Mouse (Mus musculus) CH12.LX (cell line): ENCODE measurements around the gene Gm20388. TPM values are rescaled to one million over a fixed set of nuclear protein-coding genes. Genes with fewer than 3 reads are reported as not detected.

ENCODE experiments used
- DNase-seq: peaks from one replicate; pipeline ENCODE4 v3.0.0-alpha.2; 2013; ENCODE audit errors: extremely low read depth
- H3K27ac ChIP-seq: 2 replicates; pipeline ENCODE4 v1.5.1; 2012; ENCODE audit warnings: low read depth, mild to moderate bottlenecking, control low read depth, moderate library complexity; ENCODE audit not compliant: insufficient read depth
- H3K27me3 ChIP-seq: replicated peaks from 2 replicates; pipeline ENCODE3; 2012; ENCODE audit warnings: inconsistent platforms
- H3K36me3 ChIP-seq, 2 experiments: replicated peaks in 1 of 2; 2 replicates each; pipeline versions ENCODE3 to v1.6.1; 2012; ENCODE audit warnings: inconsistent platforms in 1 of 2, low read length in 1 of 2, mild to moderate bottlenecking in 1 of 2, mixed read lengths in 1 of 2, moderate library complexity in 1 of 2; ENCODE audit not compliant: control insufficient read depth in 1 of 2, insufficient read depth in 1 of 2
- H3K4me1 ChIP-seq, 2 experiments: 2 replicates each; pipeline ENCODE4 v1.6.1; 2012; ENCODE audit warnings: inconsistent platforms in 1 of 2, moderate library complexity in 1 of 2; ENCODE audit not compliant: insufficient read depth in 2 of 2, control insufficient read depth in 1 of 2
- H3K4me2 ChIP-seq: 2 replicates; pipeline ENCODE4 v1.6.1; 2012; ENCODE audit warnings: low read depth, mild to moderate bottlenecking, control low read depth; ENCODE audit not compliant: poor library complexity, insufficient read depth, severe bottlenecking
- H3K4me3 ChIP-seq, 3 experiments: fragments of 150-350 bp in 1 of 3; sonication (generic) in 1 of 3; replicated peaks in 1 of 3; 2 replicates each; pipeline versions ENCODE3 to v1.5.1; 2011 to 2012; ENCODE audit warnings: low read depth in 2 of 3, low read length in 2 of 3, mild to moderate bottlenecking in 2 of 3, moderate library complexity in 2 of 3, control low read depth in 1 of 3, improper control_type of control experiment in 1 of 3, inconsistent platforms in 1 of 3, mixed read lengths in 1 of 3; ENCODE audit not compliant: poor library complexity in 1 of 3
- H3K79me2 ChIP-seq: replicated peaks from 2 replicates; pipeline ENCODE4 v1.6.1; 2012; ENCODE audit warnings: mild to moderate bottlenecking, moderate library complexity; ENCODE audit not compliant: control insufficient read depth, poor library complexity, insufficient read depth, severe bottlenecking; ENCODE audit errors: extremely low read depth
- H3K9ac ChIP-seq: 2 replicates; pipeline ENCODE4 v1.6.1; 2012; ENCODE audit warnings: low read depth, mild to moderate bottlenecking, control low read depth, moderate library complexity; ENCODE audit not compliant: insufficient read depth
- H3K9me3 ChIP-seq: replicated peaks from 2 replicates; pipeline ENCODE3; 2012; ENCODE audit warnings: low read length, inconsistent platforms, mixed read lengths
- BHLHE40 ChIP-seq: IDR thresholded peaks from 2 replicates; pipeline ENCODE4 v1.6.1; 2011; ENCODE audit warnings: mild to moderate bottlenecking, low read depth, low read length, improper control_type of control experiment
- CHD2 ChIP-seq: IDR thresholded peaks from 2 replicates; pipeline ENCODE4 v1.6.1; 2011; ENCODE audit warnings: low read length, improper control_type of control experiment
- CTCF ChIP-seq, 2 experiments: IDR thresholded peaks in 1 of 2; conservative IDR thresholded peaks in 1 of 2; 2 replicates each; pipeline ENCODE4 v1.5.1; 2011 to 2012; ENCODE audit warnings: low read depth in 2 of 2, low read length in 2 of 2, improper control_type of control experiment in 1 of 2, inconsistent platforms in 1 of 2, mild to moderate bottlenecking in 1 of 2, moderate library complexity in 1 of 2
- E2F4 ChIP-seq: IDR thresholded peaks from 2 replicates; pipeline ENCODE4 v1.6.1; 2011; ENCODE audit warnings: low read depth, low read length, improper control_type of control experiment; ENCODE audit not compliant: insufficient replicate concordance
- ELF1 ChIP-seq: IDR thresholded peaks from 2 replicates; pipeline ENCODE4 v1.6.1; 2014; ENCODE audit warnings: low read depth, mild to moderate bottlenecking, inconsistent platforms, low read length, improper control_type of control experiment
- GABPA ChIP-seq: IDR thresholded peaks from 2 replicates; pipeline ENCODE4 v1.6.1; 2012; ENCODE audit warnings: low read depth, low read length, improper control_type of control experiment, inconsistent platforms; ENCODE audit not compliant: insufficient replicate concordance
- HCFC1 ChIP-seq: IDR thresholded peaks from 2 replicates; pipeline ENCODE4 v1.6.1; 2012; ENCODE audit warnings: low read depth, mild to moderate bottlenecking, inconsistent platforms, low read length, improper control_type of control experiment
- IRF4 ChIP-seq: IDR thresholded peaks from 2 replicates; pipeline ENCODE4 v1.6.1; 2014; ENCODE audit warnings: low read depth, mild to moderate bottlenecking, inconsistent platforms, low read length, improper control_type of control experiment
- JUN ChIP-seq: IDR thresholded peaks from 2 replicates; pipeline ENCODE4 v1.6.1; 2011; ENCODE audit warnings: low read depth, mild to moderate bottlenecking, low read length, improper control_type of control experiment, moderate library complexity; ENCODE audit not compliant: insufficient read depth
- JUND ChIP-seq: conservative IDR thresholded peaks from 2 replicates; pipeline ENCODE4 v1.6.1; 2011; ENCODE audit warnings: low read depth, low read length, improper control_type of control experiment
- KAT2A ChIP-seq: IDR thresholded peaks from 2 replicates; pipeline ENCODE4 v1.6.1; 2012; ENCODE audit warnings: low read length, improper control_type of control experiment, inconsistent platforms; ENCODE audit not compliant: insufficient replicate concordance
- MAX ChIP-seq: IDR thresholded peaks from 2 replicates; pipeline ENCODE4 v1.6.1; 2011; ENCODE audit warnings: low read length, improper control_type of control experiment
- MAZ ChIP-seq: IDR thresholded peaks from 2 replicates; pipeline ENCODE4 v1.6.1; 2012; ENCODE audit warnings: low read depth, mild to moderate bottlenecking, inconsistent platforms, low read length, improper control_type of control experiment, moderate library complexity
- MYC ChIP-seq: IDR thresholded peaks from 2 replicates; pipeline ENCODE4 v1.6.1; 2011; ENCODE audit warnings: low read depth, mild to moderate bottlenecking, improper control_type of control experiment, low read length
- POLR2A ChIP-seq: IDR thresholded peaks from 2 replicates; pipeline ENCODE4 v1.6.1; 2011; ENCODE audit warnings: low read depth, mild to moderate bottlenecking, improper control_type of control experiment, low read length
- POLR2AphosphoS2 ChIP-seq: IDR thresholded peaks from 2 replicates; pipeline ENCODE4 v1.6.1; 2011; ENCODE audit warnings: low read depth, low read length, improper control_type of control experiment
- RAD21 ChIP-seq: IDR thresholded peaks from 2 replicates; pipeline ENCODE4 v1.6.1; 2011; ENCODE audit warnings: low read depth, mild to moderate bottlenecking, low read length, improper control_type of control experiment, moderate library complexity
- RCOR1 ChIP-seq: conservative IDR thresholded peaks from 2 replicates; pipeline ENCODE4 v1.6.1; 2012; ENCODE audit warnings: low read depth, mild to moderate bottlenecking, inconsistent platforms, low read length, improper control_type of control experiment
- SMC3 ChIP-seq: IDR thresholded peaks from 2 replicates; pipeline ENCODE4 v1.6.1; 2011; ENCODE audit warnings: low read depth, low read length, improper control_type of control experiment
- TCF12 ChIP-seq: IDR thresholded peaks from 2 replicates; pipeline ENCODE4 v1.6.1; 2014; ENCODE audit warnings: low read depth, mild to moderate bottlenecking, inconsistent platforms, low read length, improper control_type of control experiment
- UBTF ChIP-seq: IDR thresholded peaks from 2 replicates; pipeline ENCODE4 v1.6.1; 2012; ENCODE audit warnings: low read depth, mild to moderate bottlenecking, inconsistent platforms, low read length, improper control_type of control experiment, moderate library complexity
- USF1 ChIP-seq: IDR thresholded peaks from 2 replicates; pipeline ENCODE4 v1.6.1; 2014; ENCODE audit warnings: low read depth, mild to moderate bottlenecking, inconsistent platforms, low read length, improper control_type of control experiment
- ZMIZ1 ChIP-seq: IDR thresholded peaks from 2 replicates; pipeline ENCODE4 v1.6.1; 2012; ENCODE audit warnings: low read depth, mild to moderate bottlenecking, inconsistent platforms, low read length, improper control_type of control experiment
- ZNF384 ChIP-seq: IDR thresholded peaks from 2 replicates; pipeline ENCODE4 v1.6.1; 2012; ENCODE audit warnings: low read depth, low read length, improper control_type of control experiment, inconsistent platforms
- dilution Hi-C: fragments of 300-500 bp; cut with MboI; formaldehyde crosslinking; loops from 2 replicates; pipeline ENCODE4 v1.14.3; 2020; ENCODE audit warnings: low sequenced_read_pairs; ENCODE audit not compliant: extremely low pct_unique_long_range_greater_than_20kb, extremely low pct_ligation_motif_present
- in situ Hi-C: fragments of 300-500 bp; cut with MboI; formaldehyde crosslinking; loops from 3 replicates; pipeline ENCODE4 v1.14.3; 2019; ENCODE audit warnings: low sequenced_read_pairs, low pct_ligation_motif_present, low pct_unique_long_range_greater_than_20kb, mixed read lengths
- polyA plus RNA-seq: library from polyadenylated mRNA; unstranded; fragments of >175 nt; gene quantifications from 2 replicates; pipeline ENCODE4 v1.2.1, GENCODE M21; 2012; ENCODE audit warnings: low read depth; ENCODE audit not compliant: insufficient read length
- total RNA-seq, 2 experiments: library from RNA; depleted of rRNA; stranded (reverse); fragments of 300-350 nt in 1 of 2; fragments of >200 nt in 1 of 2; gene quantifications; 2 replicates each; pipeline ENCODE4 v1.2.3; 2012 to 2014

Gm20388 gene
- total and polyA plus RNA-seq, 3 experiments, result 14.8 to 26.3 (median 22.2) TPM

DNA sequence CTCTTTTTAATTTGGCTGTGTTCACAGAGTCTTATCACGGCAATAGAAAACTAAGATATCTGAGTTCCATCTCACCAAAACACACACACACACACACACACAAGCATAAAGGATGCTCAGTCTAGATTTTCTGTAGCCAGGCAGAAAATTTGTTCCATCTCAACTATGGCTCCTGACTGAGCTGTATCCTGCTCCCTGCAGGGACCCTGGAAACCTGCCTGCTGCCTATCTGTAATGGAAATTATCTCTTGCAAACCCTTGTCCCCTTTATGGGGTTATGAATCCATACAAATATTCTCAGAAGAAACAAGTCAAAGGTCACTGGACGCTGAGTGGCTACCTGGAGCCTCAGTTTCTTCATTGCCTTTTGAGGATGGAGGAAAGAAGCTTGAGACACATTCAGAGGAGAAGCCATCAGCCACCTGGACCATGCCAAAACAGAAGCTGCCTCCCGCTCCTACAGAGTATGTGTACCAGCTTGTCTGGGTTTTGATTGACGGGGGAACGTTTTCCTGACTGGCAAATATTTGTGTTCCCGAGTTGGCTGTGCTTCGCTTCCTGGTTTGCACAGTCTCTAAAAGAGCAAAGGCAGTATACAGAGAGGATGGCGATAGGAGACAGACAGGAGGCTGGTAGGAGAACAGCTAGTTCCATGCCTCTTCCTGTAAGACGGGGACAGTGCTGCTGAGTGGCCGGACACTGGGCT, 681.1 kb downstream of the Gm20388 start:
- Histone ChIP-seq H3K79me2 (peaks cover 17% of the 10 kb centered on the region), H3K4me3 (no peak overlapping the region), H3K27ac (no peak overlapping the region), H3K4me1 (peaks cover 3 to 18% of the 10 kb centered on the region in 2 experiments; a peak in 3 of 4 replicates), H3K27me3 (peaks cover 12% of the 10 kb centered on the region), H3K4me2 (no peak overlapping the region), H3K9ac (no peak overlapping the region), H3K36me3 (peaks cover 5 to 10% of the 10 kb centered on the region in 2 experiments), H3K9me3 (peaks cover 6% of the 10 kb centered on the region)
- dilution Hi-C loops (no loop called here), in situ Hi-C loops (no loop called here)
- no peak for DNase-seq
- TF ChIP-seq MAX, result no peak
- no peak for TF ChIP-seq TCF12
- no peak for TF ChIP-seq HCFC1
- TF ChIP-seq E2F4, result no peak
- no peak for TF ChIP-seq USF1
- TF ChIP-seq MAZ, result no peak

DNA sequence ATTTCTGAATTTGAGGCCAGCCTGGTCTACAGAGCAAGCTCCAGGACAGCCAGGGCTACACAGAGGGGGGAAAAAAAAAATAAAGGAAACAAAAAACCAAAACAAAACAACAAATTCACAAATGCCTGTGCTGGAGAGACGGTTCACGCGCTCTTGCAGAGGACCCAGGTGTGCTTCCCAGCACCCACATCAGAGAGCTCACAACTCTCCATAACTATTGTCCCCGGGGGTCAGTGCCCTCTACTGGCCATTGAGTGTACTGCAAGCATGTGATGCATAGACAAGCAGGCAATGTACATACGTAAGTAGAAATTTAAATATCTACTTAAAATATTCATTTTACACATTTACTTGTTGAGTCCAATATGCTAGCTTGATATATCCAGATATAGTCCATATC, 683.9 kb downstream of the Gm20388 start:
- in situ Hi-C loops (no loop called here), dilution Hi-C loops (no loop called here)
- H3K4me2 ChIP-seq, result no peak overlapping the region
- TF ChIP-seq CTCF (conservative IDR thresholded peaks at IDR 0.05 in 1 of 2, IDR thresholded peaks at IDR 0.05 in 1 of 2; ENCODE audit: low read depth in 2 of 2, low read length in 2 of 2) (peak; percentile 39 to 49; a peak in 3 of 4 replicates), ELF1 (no peak)
- H3K27me3 ChIP-seq, result peaks cover 14% of the 10 kb centered on the region
- peaks cover 0 to 10% of the 10 kb centered on the region in 2 experiments; a peak in 2 of 4 replicates for H3K4me1 ChIP-seq
- DNase-seq, result peak; percentile 24
- no peaks in the 10 kb centered on the region for H3K79me2 ChIP-seq
- peaks cover 6% of the 10 kb centered on the region for H3K9me3 ChIP-seq
- no peak overlapping the region for H3K9ac ChIP-seq
- H3K27ac ChIP-seq, result no peak overlapping the region
- H3K36me3 ChIP-seq, result no peaks in the 10 kb centered on the region
- no peak overlapping the region for H3K4me3 ChIP-seq

DNA sequence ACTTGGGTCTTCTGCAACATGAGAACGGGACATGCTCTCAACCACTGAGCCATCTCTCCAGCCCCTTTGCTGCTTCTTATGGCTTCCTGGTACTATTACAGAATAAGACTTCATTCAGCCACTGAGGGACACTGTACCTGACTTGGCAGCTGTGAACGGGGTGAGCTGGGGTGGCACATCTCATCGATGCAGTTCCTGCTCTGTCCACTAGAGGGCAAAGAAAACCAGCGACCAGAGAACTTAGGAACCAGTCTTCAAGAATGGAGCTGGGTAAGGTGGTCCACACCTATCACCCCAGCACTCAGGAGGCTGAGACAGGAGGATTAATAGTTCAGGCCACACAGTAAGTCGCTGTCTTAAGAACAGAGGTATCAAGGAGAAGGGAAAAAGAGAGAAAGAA, 685.3 kb downstream of the Gm20388 start:
- peaks cover 14% of the 10 kb centered on the region for H3K27me3 ChIP-seq
- H3K36me3 ChIP-seq, result no peaks in the 10 kb centered on the region
- no peak overlapping the region for H3K27ac ChIP-seq
- no peak overlapping the region for H3K9ac ChIP-seq
- DNase-seq, result peak; percentile 71
- no peaks in the 10 kb centered on the region for H3K79me2 ChIP-seq
- H3K4me3 ChIP-seq, result no peak overlapping the region
- peaks cover 6% of the 10 kb centered on the region for H3K9me3 ChIP-seq
- 0 out of 4 replicates have a peak, but pooled peaks cover 0 to 3% of the 10 kb centered on the region in 2 experiments for H3K4me1 ChIP-seq
- dilution Hi-C loops (no loop called here), in situ Hi-C loops (no loop called here)
- H3K4me2 ChIP-seq, result no peak overlapping the region
- TF ChIP-seq RAD21, result peak; percentile 40
- no peak for TF ChIP-seq RCOR1
- no peak for TF ChIP-seq ZMIZ1
- no peak for TF ChIP-seq POLR2AphosphoS2
- peak; percentile 56 for TF ChIP-seq SMC3
- TF ChIP-seq MAZ, result no peak
- TF ChIP-seq USF1, result no peak
- TF ChIP-seq ELF1, result no peak
- no peak for TF ChIP-seq JUN
- TF ChIP-seq ZNF384, result no peak
- TF ChIP-seq UBTF, result no peak
- TF ChIP-seq HCFC1, result no peak
- TF ChIP-seq POLR2A, result no peak
- TF ChIP-seq JUND, result no peak
- TF ChIP-seq CTCF (conservative IDR thresholded peaks at IDR 0.05 in 1 of 2, IDR thresholded peaks at IDR 0.05 in 1 of 2; ENCODE audit: low read depth in 2 of 2, low read length in 2 of 2), result peak; percentile 79 to 95
- TF ChIP-seq BHLHE40, result no peak
- TF ChIP-seq E2F4, result no peak
- TF ChIP-seq KAT2A, result no peak
- no peak for TF ChIP-seq MAX
- TF ChIP-seq MYC, result no peak
- no peak for TF ChIP-seq IRF4
- TF ChIP-seq GABPA, result no peak
- TF ChIP-seq CHD2, result no peak
